Mouse (Mus musculus) intestine, postnatal 0 days (tissue): ENCODE data around the gene Riox1. TPM values are rescaled to one million over a fixed set of nuclear protein-coding genes. Genes with fewer than 3 reads are reported as not detected.

ENCODE experiments used
- ATAC-seq: fragments of 200-750 bp; cut with Nextera tagmentation; 2 replicates; pipeline ENCODE4 v1.8.0; 2017; ENCODE audit warnings: mild to moderate bottlenecking, moderate TSS enrichment, moderate library complexity
- H3K27ac ChIP-seq: fragments of 300-500 bp; sonication (generic); 2 replicates; pipeline ENCODE4 v1.5.1; 2014; ENCODE audit warnings: mild to moderate bottlenecking, low read depth, low read length, moderate library complexity
- H3K27me3 ChIP-seq: fragments of 300-500 bp; sonication (generic); replicated peaks from 2 replicates; pipeline ENCODE4 v1.6.1; 2014; ENCODE audit warnings: low read length, mixed read lengths; ENCODE audit not compliant: control insufficient read depth, insufficient read depth
- H3K36me3 ChIP-seq: fragments of 300-500 bp; sonication (generic); 2 replicates; pipeline ENCODE4 v1.6.1; 2014; ENCODE audit warnings: mild to moderate bottlenecking, moderate library complexity; ENCODE audit not compliant: control insufficient read depth, insufficient read depth
- H3K4me1 ChIP-seq: fragments of 300-500 bp; sonication (generic); replicated peaks from 2 replicates; pipeline ENCODE4 v1.6.1; 2014; ENCODE audit warnings: antibody characterized with exemption, low read length, mixed read lengths; ENCODE audit not compliant: control insufficient read depth, insufficient read depth
- H3K4me2 ChIP-seq: fragments of 300-500 bp; sonication (generic); replicated peaks from 2 replicates; pipeline ENCODE4 v1.6.1; 2014; ENCODE audit warnings: low read depth, mild to moderate bottlenecking, moderate library complexity
- H3K4me3 ChIP-seq: fragments of 300-500 bp; sonication (generic); 2 replicates; pipeline ENCODE4 v1.5.1; 2014; ENCODE audit warnings: low read depth, low read length
- H3K9ac ChIP-seq: fragments of 300-500 bp; sonication (generic); 2 replicates; pipeline ENCODE4 v1.6.1; 2014; ENCODE audit warnings: mild to moderate bottlenecking, low read depth, low read length
- H3K9me3 ChIP-seq: fragments of 300-500 bp; sonication (generic); 2 replicates; pipeline ENCODE4 v1.6.1; 2016; ENCODE audit warnings: mixed run types; ENCODE audit not compliant: control insufficient read depth
- CTCF ChIP-seq: sonication (generic); IDR thresholded peaks from 2 replicates; pipeline ENCODE4 v1.5.1; 2016; ENCODE audit warnings: low read depth, mild to moderate bottlenecking, control low read depth, antibody characterized with exemption, moderate library complexity
- WGBS: fragments of 180-500 bp; shearing (Covaris S2); extraction: QIAGEN DNeasy Blood & Tissue Kit; methylation state at CpG from one replicate; pipeline ENCODE4 v1.1.7; 2014; 5-methylcytosine and 5-hydroxymethylcytosine counted together
- polyA plus RNA-seq: library from polyadenylated mRNA; unstranded; fragments of >200 nt; fragmentation: Nextera tagmentation; extraction: Ambion mirVana; gene quantifications from 2 replicates; pipeline ENCODE4 v1.2.1, GENCODE M21; 2015

The Riox1 gene
- polyA plus RNA-seq, 1 experiment from 2014 or later, result 11.4 TPM

- ATAC-seq, result no peak
- Histone ChIP-seq H3K36me3 (no peaks in the 10 kb centered on the region), H3K9ac (no peak overlapping the region), H3K4me1 (no peaks in the 10 kb centered on the region), H3K4me3 (no peak overlapping the region), H3K9me3 (no peaks in the 10 kb centered on the region), H3K27ac (no peak overlapping the region), H3K27me3 (no peaks in the 10 kb centered on the region), H3K4me2 (no peak overlapping the region)
- WGBS, result 68% methylated on average over 8 of the region's 8 CpGs
- TF ChIP-seq CTCF, result no peak
Measured at GRCm38 (mm10) chr12:83947260-83947811, 3.1 kb upstream of the Riox1 start.

DNA sequence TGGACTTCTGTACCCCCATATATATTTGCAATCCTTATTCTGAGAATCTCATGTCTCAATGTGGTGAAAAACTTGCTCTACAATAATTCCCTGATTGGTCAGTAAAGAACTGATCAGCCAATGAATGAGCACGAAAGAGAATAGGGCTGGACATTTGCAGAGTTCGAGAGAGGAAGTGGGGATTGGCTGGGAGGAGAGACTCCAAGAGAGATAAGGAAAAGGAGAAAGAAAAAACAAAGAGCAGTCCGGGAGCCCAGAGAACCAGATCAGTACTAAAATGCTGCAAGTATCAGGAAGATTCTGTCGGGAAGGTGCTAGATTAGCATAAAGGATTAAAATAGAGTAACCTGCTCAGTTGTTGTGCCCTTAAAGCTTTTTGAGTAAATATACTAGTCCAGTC is 1.4 kb upstream of the Riox1 start:
- H3K4me3 ChIP-seq, result no peak overlapping the region
- no peak for TF ChIP-seq CTCF
- ATAC-seq, result no peak
- no peak overlapping the region for H3K4me2 ChIP-seq
- no peaks in the 10 kb centered on the region for H3K9me3 ChIP-seq
- no peak overlapping the region for H3K9ac ChIP-seq
- 0 out of 2 replicates have a peak, but pooled peaks cover 3% of the 10 kb centered on the region for H3K4me1 ChIP-seq
- no peaks in the 10 kb centered on the region for H3K36me3 ChIP-seq
- H3K27ac ChIP-seq, result no peak overlapping the region
- no peaks in the 10 kb centered on the region for H3K27me3 ChIP-seq
- WGBS, result 57% methylated on average over 4 of the region's 4 CpGs

DNA sequence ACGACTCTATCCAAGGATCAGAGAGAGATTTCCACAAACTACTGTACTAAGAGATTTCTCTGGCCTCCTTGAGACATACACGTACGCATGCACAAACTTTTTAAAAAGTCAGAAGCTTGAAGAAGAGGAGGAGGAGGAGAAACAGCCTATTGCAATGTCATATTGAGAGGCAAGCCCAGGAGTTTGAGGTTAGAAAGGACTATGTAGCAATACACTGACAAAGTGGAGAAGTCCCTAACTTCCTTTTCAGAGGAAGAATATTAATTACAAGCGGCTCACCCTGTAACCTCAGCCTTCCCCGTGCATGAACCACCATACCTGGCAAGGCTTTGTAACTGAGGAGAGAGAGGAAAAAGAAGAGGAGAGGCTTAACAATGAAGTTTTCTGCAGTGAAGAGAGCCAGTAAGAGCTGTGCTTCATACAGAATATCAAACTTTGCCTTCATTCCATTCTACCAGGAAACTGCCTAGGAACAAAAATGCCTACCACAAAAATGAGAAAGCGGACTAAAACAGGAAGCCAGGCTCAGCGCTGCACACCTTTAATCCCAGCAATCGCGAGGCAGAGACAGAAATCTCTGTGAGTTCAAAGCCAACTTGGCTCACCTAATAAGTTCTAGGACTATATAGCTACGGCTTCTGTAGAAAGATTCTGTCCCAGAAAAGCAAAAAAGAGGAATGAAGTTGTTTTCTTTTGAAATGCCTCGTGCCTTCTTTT is 474 bp upstream of the Riox1 start:
- no peaks in the 10 kb centered on the region for H3K9me3 ChIP-seq
- peak overlapping the region; percentile 82; the same call in 1 of the 2 replicates for H3K9ac ChIP-seq
- 23% methylated on average over 11 of the region's 11 CpGs for WGBS
- ATAC-seq, result no peak
- H3K4me3 ChIP-seq, result peak overlapping the region; percentile 82
- H3K36me3 ChIP-seq, result no peaks in the 10 kb centered on the region
- peak overlapping the region; percentile 96 for H3K4me2 ChIP-seq
- peak overlapping the region; percentile 90 for H3K27ac ChIP-seq
- no peak for TF ChIP-seq CTCF
- H3K27me3 ChIP-seq, result no peaks in the 10 kb centered on the region
- H3K4me1 ChIP-seq, result 0 out of 2 replicates have a peak, but pooled peaks cover 3% of the 10 kb centered on the region

GRCm38 (mm10) chr12:83950840-83951701 is 663 bp downstream of the Riox1 start:
- Histone ChIP-seq H3K27ac (peak overlapping the region; percentile 90), H3K27me3 (no peaks in the 10 kb centered on the region), H3K9ac (peak overlapping the region; percentile 82), H3K4me1 (0 out of 2 replicates have a peak, but pooled peaks cover 3% of the 10 kb centered on the region), H3K9me3 (no peaks in the 10 kb centered on the region), H3K4me2 (peak overlapping the region; percentile 96), H3K4me3 (peak overlapping the region; percentile 82), H3K36me3 (no peaks in the 10 kb centered on the region)
- TF ChIP-seq CTCF, result no peak
- ATAC-seq, result peak; percentile 57
- under 1% methylated on average over 108 of the region's 116 CpGs for WGBS

DNA sequence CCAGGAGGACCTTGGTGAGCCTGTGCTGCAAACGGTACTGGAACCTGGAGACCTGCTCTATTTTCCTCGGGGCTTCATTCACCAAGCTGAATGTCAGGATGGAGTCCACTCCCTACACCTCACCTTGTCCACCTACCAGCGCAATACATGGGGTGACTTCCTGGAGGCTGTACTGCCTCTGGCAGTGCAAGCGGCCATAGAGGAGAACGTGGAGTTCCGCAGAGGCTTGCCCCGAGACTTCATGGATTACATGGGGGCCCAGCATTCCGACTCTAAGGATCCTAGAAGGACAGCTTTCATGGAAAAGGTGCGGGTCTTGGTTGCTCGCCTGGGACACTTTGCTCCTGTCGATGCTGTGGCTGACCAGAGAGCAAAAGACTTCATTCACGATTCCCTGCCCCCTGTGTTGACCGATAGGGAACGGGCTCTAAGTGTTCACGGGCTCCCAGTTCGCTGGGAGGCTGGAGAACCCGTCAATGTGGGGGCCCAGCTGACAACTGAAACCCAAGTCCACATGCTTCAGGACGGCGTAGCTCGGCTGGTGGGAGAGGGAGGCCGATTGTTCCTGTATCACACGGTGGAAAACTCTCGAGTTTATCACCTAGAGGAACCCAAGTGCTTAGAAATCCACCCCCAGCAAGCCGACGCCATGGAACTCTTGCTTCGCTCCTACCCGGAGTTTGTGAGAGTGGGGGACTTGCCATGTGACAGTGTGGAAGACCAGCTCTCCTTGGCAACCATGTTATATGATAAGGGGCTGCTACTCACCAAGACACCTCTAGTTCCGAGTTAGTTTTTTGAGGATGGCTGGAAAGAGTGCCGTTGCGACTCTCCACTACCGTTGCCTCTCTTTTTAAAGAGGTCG is 1.5 kb downstream of the Riox1 start:
- WGBS, result 38% methylated on average over 32 of the region's 32 CpGs
- Histone ChIP-seq H3K36me3 (no peaks in the 10 kb centered on the region), H3K4me3 (peak overlapping the region; percentile 82), H3K27ac (peak overlapping the region; percentile 90; the same call in 1 of the 2 replicates), H3K4me1 (0 out of 2 replicates have a peak, but pooled peaks cover 3% of the 10 kb centered on the region), H3K4me2 (peak overlapping the region; percentile 96), H3K9ac (peak overlapping the region; percentile 82), H3K27me3 (no peaks in the 10 kb centered on the region), H3K9me3 (no peaks in the 10 kb centered on the region)
- TF ChIP-seq CTCF, result no peak
- no peak; the same call in 1 of the 2 replicates for ATAC-seq
